ENCODE assay signal across 9 mouse cellular contexts in genomic region chr2:58055383-58055782, GRCm38 (mm10). TPM values are rescaled to one million over a fixed set of nuclear protein-coding genes. Genes with fewer than 3 reads are reported as not detected.
DNase-seq lines count a peak whose midpoint lies in the region.
"Had no signal": no experiment of that assay in that cellular context is flagged by ENCODE, and none has a peak within 500 bp of the region (broad histone marks: within the 10 kb centered on the region; RNA-seq: fewer than 3 reads in every experiment).

No protein-coding gene starts in this region.

- peak; percentile 27 for DNase-seq in gastrocnemius, adult 18-20 months (ENCODE audit: low spot score)
- no peak for DNase-seq in gastrocnemius, postnatal 25 days
- peak; percentile 64 for DNase-seq in ZHBTc4 (ENCODE audit: low read depth, low spot score)
- DNase-seq in cerebellum, postnatal 36 days, result peak; percentile 62 to 75
- DNase-seq in heart, adult 9 months (ENCODE audit: low spot score in 2 of 2), result peak; percentile 12 to 34
- DNase-seq in layer of hippocampus, adult 11-12 months (ENCODE audit: low spot score), result peak; percentile 83
- DNase-seq in lung, postnatal 36 days, result peak; percentile 87
- peak; percentile 20 for DNase-seq in skeletal muscle tissue, adult 2 months (ENCODE audit: low read depth, low spot score)

RNA-seq across cellular contexts. Expression of gene Ermn, which starts 2.7 kb away (rescaled TPM):
- not detected for total RNA-seq in gastrocnemius, adult 18-20 months (2021)
- not detected for total RNA-seq in gastrocnemius, postnatal 25 days (2021)

RNA-seq across cellular contexts. Expression of gene Galnt5, which starts 57.7 kb away (rescaled TPM):
- total RNA-seq in gastrocnemius, adult 18-20 months (2021), result 1 to 10 TPM; 1.2 to 1.4 TPM
- total RNA-seq in gastrocnemius, postnatal 25 days (2021), result under 1 TPM; 0.51 to 1.00 TPM
- total RNA-seq: G1E had no signal
